Mouse (Mus musculus) thymus, postnatal 4 days (tissue): Measurements from ENCODE around the gene Il4.
"Not testable (repeated sequence)": the region's sequence is repeated elsewhere in the genome, so short reads cannot be mapped to it uniquely, and the experiment has no call there.

Source experiments
- DNase-seq: peaks from one replicate; pipeline ENCODE4 v3.0.0; 2021

Il4 gene

GRCm38 (mm10) chr11:53557992-53558391, 60.5 kb downstream of the Il4 start:
- DNase-seq: not testable (repeated sequence)

- DNase-seq: not testable (repeated sequence)
These were observed 61.9 kb downstream of the Il4 start for GRCm38 (mm10) chr11:53556529-53556928.
